Mouse (Mus musculus): ENCODE results near the gene Aunip.

DNA sequence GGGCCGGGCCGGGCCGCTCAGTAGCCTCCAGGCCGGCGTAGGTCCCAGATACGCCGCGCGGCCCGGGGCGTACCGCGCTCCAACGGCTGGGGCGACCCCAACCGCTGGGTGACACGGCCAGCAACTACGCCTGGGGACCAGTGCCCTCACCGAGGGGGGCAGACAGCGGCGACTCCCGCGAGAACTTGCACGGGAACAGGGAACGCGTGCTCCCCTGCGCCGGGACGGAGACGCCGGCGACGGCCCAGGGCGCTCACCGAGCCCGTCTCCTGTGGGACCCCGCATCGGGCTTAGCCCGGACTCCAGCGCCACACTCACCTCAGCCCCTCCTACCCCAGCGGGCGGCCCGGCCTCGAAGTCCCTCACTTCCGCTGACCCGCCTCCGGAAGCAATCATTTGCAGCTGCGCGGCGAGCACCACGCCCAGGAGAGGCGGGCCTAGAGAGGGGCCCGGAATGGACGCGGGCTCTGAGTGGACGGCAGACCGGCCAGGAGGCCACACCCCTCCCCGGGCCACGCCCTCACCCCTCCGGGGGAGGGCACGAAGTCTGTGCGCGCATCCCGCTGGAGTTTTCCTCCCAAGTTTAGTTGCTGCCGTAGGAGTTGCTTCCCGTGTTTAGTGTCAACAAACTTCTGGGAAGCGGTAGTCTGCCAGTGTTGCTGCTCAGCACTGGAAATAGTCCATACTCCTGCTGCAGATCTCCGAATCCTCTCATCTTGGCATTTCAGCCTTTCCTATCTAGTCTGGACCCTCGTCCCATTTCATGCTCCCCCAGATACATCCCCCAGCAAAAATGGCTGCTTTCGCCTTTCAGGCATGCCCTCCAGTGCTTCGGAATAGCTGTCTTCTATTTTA lies 24.4 kb downstream of the Aunip start, which contains the start of gene Mtfr1l:
- TF ChIP-seq CTCF (IDR thresholded peaks at IDR 0.05; ENCODE audit: extremely low read depth, insufficient read depth, insufficient read length, insufficient replicate concordance) (no peak), POLR2A (IDR thresholded peaks at IDR 0.05; ENCODE audit: low read depth, low read length) (no peak; the same call in 1 of the 2 replicates)

Measured in spleen, adult 2 months (tissue).